Mouse (Mus musculus) kidney, adult 2 months (tissue): ENCODE measurements around the gene Ripor2. TPM values are rescaled to one million over a fixed set of nuclear protein-coding genes. Genes with fewer than 3 reads are reported as not detected.

ENCODE experiments used
- DNase-seq: peaks from one replicate; pipeline ENCODE4 v3.0.0; 2021
- H3K27ac ChIP-seq: fragments of 200-500 bp; 2 replicates; pipeline ENCODE4 v1.5.1; 2012; ENCODE audit warnings: low read depth, low read length, control low read depth, inconsistent platforms; ENCODE audit not compliant: insufficient read depth
- H3K27me3 ChIP-seq: fragments of 200-500 bp; replicated peaks from 2 replicates; pipeline ENCODE4 v1.6.1; 2012; ENCODE audit warnings: mild to moderate bottlenecking, moderate library complexity, low read length, inconsistent platforms; ENCODE audit not compliant: control insufficient read depth, insufficient read depth
- H3K36me3 ChIP-seq: fragments of 200-500 bp; 2 replicates; pipeline ENCODE4 v1.6.1; 2012; ENCODE audit warnings: mild to moderate bottlenecking, moderate library complexity, low read length, inconsistent platforms; ENCODE audit not compliant: control insufficient read depth, insufficient read depth
- H3K4me1 ChIP-seq: fragments of 200-500 bp; 2 replicates; pipeline ENCODE4 v1.6.1; 2011; ENCODE audit warnings: low read length; ENCODE audit not compliant: control insufficient read depth, insufficient read depth
- H3K4me3 ChIP-seq: fragments of 200-500 bp; 2 replicates; pipeline ENCODE4 v1.5.1; 2011; ENCODE audit warnings: mild to moderate bottlenecking, low read depth, low read length, control low read depth; ENCODE audit not compliant: insufficient read depth
- CTCF ChIP-seq: fragments of 200-500 bp; conservative IDR thresholded peaks from 2 replicates; pipeline ENCODE4 v1.5.1; 2011; ENCODE audit warnings: low read depth, mild to moderate bottlenecking, control low read depth, low read length, moderate library complexity, mixed read lengths; ENCODE audit not compliant: insufficient read depth, insufficient read length
- POLR2A ChIP-seq: fragments of 200-500 bp; IDR thresholded peaks from one replicate; pipeline ENCODE4 v1.6.1; 2011; ENCODE audit warnings: low read depth, low read length, control low read depth
- WGBS: fragments of 180-500 bp; shearing (Covaris S2); methylation state at CpG from one replicate; pipeline ENCODE4 v1.1.7; 2018; 5-methylcytosine and 5-hydroxymethylcytosine counted together
- polyA plus RNA-seq: library from polyadenylated mRNA; depleted of rRNA; stranded (reverse); fragments of >200 nt; gene quantifications from 2 replicates; pipeline ENCODE4 v1.2.3, GENCODE M21; 2012

Gene Ripor2
- polyA plus RNA-seq, 1 experiment = 3.7 TPM

DNA sequence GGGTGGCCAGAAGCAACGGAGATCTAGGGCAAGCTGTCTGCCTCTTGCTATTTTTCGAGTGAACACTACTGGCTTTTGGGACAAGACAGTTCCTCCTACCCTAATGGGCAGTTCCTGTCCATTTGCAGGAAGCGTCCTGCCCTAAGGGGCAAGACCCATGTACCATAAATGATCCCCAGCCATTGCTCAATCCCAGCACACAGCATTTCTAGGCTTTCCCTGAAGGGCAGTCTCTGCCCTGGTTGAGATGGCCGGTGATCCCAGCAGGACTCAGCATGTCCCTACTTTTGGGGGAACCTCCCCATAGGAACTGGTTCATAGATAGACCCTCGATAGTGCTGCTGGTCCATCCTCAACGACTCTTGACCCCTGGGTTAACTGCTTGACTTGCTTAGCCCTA lies 31.0 kb downstream of the Ripor2 start:
- Histone ChIP-seq H3K27me3 (no peaks in the 10 kb centered on the region), H3K36me3 (no peaks in the 10 kb centered on the region), H3K4me1 (no peaks in the 10 kb centered on the region), H3K4me3 (no peak overlapping the region), H3K27ac (no peak overlapping the region)
- no peak for DNase-seq
- TF ChIP-seq POLR2A (no peak), CTCF (no peak)
- WGBS = 75% methylated on average over 6 of the region's 6 CpGs

GRCm38 (mm10) chr13:24613433-24613832 lies 31.4 kb downstream of the Ripor2 start:
- Histone ChIP-seq H3K27me3 (no peaks in the 10 kb centered on the region), H3K36me3 (no peaks in the 10 kb centered on the region), H3K4me1 (no peaks in the 10 kb centered on the region), H3K4me3 (no peak overlapping the region), H3K27ac (no peak overlapping the region)
- WGBS = 69% methylated on average over 3 of the region's 3 CpGs
- TF ChIP-seq CTCF = no peak
- no peak for TF ChIP-seq POLR2A
- no peak for DNase-seq

DNA sequence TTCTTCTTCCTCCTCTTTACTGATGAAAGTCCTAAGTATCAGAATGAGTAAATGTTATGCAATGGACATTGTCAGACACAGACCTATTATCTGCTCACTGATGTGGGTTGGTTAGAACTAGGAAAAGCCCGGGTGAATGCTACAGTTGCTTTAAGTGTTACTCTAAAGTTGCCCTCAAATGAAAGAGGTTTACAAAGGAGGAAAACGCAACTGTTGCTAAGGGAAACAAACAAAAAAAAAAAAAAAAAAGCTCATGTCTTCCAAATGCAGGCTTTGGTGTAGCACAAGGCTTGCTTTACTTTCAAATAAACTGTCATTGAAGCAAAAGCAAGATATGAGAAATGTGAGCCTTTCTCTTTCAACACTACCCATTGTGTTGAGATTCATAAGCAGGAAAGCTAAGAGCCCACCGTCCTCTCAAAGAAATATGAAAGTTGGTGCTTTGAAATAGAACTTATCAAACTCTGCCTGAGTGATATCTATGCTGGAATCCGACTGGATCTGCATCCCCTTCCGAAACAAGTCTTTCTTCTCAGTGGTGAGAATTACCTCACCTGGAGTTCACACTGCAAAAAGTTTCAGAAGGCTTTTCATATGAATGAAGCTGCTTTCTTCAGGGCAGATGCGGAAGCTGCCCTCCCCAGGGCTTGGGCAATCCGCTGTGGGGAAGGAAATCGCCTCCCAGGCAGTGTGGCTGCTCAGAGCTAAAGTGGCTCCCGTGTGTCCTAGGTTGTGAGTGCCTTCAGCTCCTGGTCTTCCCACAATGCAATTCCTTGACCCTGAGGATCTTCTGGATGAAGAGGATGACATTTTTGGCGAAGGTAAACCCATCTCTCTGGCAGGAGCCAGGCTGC lies 32.2 kb downstream of the Ripor2 start:
- WGBS = 78% methylated on average over 10 of the region's 10 CpGs
- DNase-seq = no peak
- Histone ChIP-seq H3K4me1 (no peaks in the 10 kb centered on the region), H3K27me3 (no peaks in the 10 kb centered on the region), H3K27ac (no peak overlapping the region), H3K4me3 (no peak overlapping the region), H3K36me3 (no peaks in the 10 kb centered on the region)
- TF ChIP-seq POLR2A (no peak), CTCF (no peak)

GRCm38 (mm10) chr13:24615921-24616565 lies 34.1 kb downstream of the Ripor2 start:
- Histone ChIP-seq H3K36me3 (no peaks in the 10 kb centered on the region), H3K4me3 (no peak overlapping the region), H3K27me3 (no peaks in the 10 kb centered on the region), H3K27ac (no peak overlapping the region), H3K4me1 (no peaks in the 10 kb centered on the region)
- 66% methylated on average over 9 of the region's 9 CpGs for WGBS
- no peak for DNase-seq
- TF ChIP-seq POLR2A = no peak
- peak; percentile 60 for TF ChIP-seq CTCF

DNA sequence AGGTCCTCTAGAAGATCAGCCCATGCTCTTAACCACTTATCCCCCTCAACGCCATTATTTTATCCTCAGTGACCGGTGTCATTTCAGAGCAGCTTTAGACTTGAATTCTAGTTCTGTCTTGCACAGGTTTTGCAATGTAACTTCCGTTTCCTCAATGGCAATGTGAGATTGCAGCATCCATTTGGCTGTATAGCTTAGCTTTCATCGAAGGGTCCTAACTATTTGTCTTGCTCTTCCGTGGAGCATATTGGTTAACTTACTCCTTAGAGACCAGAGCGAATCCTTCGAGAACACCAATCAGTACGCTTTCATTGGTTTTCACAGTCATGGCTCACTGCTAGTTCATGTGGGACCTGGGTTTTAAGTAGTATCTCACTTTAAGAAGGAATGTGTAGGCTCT lies 34.7 kb downstream of the Ripor2 start:
- WGBS = 92% methylated on average over 8 of the region's 8 CpGs
- TF ChIP-seq POLR2A = no peak
- no peak for TF ChIP-seq CTCF
- Histone ChIP-seq H3K27me3 (no peaks in the 10 kb centered on the region), H3K27ac (no peak overlapping the region), H3K4me3 (no peak overlapping the region), H3K4me1 (no peaks in the 10 kb centered on the region), H3K36me3 (no peaks in the 10 kb centered on the region)
- DNase-seq = no peak

DNA sequence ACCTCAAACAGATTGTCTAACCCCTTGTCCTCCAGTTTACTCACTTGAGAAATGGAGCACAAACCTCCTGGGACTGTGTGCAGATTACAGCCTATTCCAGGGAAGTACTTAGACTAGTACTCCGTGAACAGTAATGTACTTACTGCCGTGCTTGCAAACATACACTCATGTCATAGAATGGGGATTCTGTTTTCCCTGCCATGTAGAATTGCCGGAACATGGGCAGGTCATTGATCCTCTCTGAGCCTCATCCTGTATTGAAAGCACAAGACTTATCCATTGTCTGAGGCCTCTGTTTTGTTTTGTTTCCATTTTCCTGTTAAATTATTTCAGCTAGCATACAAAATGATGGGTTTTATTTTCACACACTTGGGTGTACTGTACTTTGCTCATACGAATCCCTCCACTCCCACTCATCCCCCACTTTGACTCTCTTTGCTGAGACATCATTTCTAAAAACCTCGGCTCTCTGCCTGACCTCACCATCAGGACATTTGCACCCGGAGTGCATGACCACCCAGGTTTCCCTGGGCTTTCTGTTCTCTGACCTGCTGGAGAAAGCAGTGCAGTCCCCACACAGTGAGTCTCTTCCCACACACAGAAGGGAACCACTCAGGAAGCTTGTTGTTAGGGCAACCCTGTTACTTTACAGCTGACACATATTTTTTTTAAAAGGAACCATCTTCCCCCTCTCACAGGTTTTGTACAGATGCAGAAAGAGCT lies 35.2 kb downstream of the Ripor2 start:
- WGBS = 60% methylated on average over 6 of the region's 6 CpGs
- no peaks in the 10 kb centered on the region for H3K4me1 ChIP-seq
- DNase-seq = no peak
- no peak overlapping the region for H3K4me3 ChIP-seq
- TF ChIP-seq CTCF (no peak), POLR2A (no peak)
- H3K36me3 ChIP-seq = no peaks in the 10 kb centered on the region
- H3K27ac ChIP-seq = no peak overlapping the region
- no peaks in the 10 kb centered on the region for H3K27me3 ChIP-seq

DNA sequence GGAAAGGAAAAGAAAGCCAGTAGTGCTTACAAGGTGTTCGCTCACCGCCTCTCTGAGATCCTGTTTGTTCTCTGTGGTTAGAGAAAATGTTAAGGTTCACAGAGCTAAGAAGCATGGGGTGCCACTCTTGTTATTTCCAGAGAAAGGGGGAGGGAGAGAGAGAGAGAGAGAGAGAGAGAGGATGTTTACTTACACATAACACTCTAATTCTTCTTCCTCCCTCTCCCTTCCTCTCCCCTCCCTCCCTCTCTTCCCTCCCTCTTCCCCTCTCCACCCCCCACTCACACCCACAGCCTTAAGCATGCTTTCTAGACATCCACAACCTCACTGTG lies 35.8 kb downstream of the Ripor2 start:
- no peaks in the 10 kb centered on the region for H3K4me1 ChIP-seq
- no peak overlapping the region for H3K4me3 ChIP-seq
- no peak for TF ChIP-seq CTCF
- TF ChIP-seq POLR2A = no peak
- no peak overlapping the region for H3K27ac ChIP-seq
- H3K27me3 ChIP-seq = no peaks in the 10 kb centered on the region
- DNase-seq = no peak
- no peaks in the 10 kb centered on the region for H3K36me3 ChIP-seq
- 58% methylated on average over 2 of the region's 2 CpGs for WGBS
